Mouse (Mus musculus) C2C12 (cell line): ENCODE measurements around the gene Gm9913.

ENCODE experiments used
- CEBPB ChIP-seq: IDR thresholded peaks from one replicate; pipeline ENCODE4 v1.6.1; 2011; ENCODE audit warnings: low read depth, mild to moderate bottlenecking, control low read depth, moderate library complexity
- CTCF ChIP-seq: IDR thresholded peaks from one replicate; pipeline ENCODE4 v1.5.1; 2011; ENCODE audit not compliant: control insufficient read depth, insufficient read depth, insufficient read length
- FOSL1 ChIP-seq: IDR thresholded peaks from one replicate; pipeline ENCODE4 v1.8.0; 2011; ENCODE audit warnings: mild to moderate bottlenecking, low read length; ENCODE audit not compliant: poor library complexity, insufficient read depth, severe bottlenecking
- MYOG ChIP-seq: IDR thresholded peaks from one replicate; pipeline ENCODE4 v1.6.1; 2011; ENCODE audit not compliant: control insufficient read depth, insufficient read length; ENCODE audit errors: extremely low read depth
- USF1 ChIP-seq: IDR thresholded peaks from one replicate; pipeline ENCODE4 v1.6.1; 2011; ENCODE audit warnings: low read depth, mild to moderate bottlenecking, control low read depth, moderate library complexity

GRCm38 (mm10) chr2:125544986-125545385 lies 40.1 kb downstream of the Gm9913 start:
- TF ChIP-seq USF1 (no peak), CTCF (no peak), CEBPB (no peak), FOSL1 (no peak), MYOG (no peak)
